Mouse (Mus musculus) erythroblast, embryonic 14.5 days (primary cell): ENCODE measurements around the gene Agps.

Experiments
- GATA1 ChIP-seq: IDR thresholded peaks from 2 replicates; pipeline ENCODE4 v1.6.1; 2012; ENCODE audit warnings: low read length, inconsistent platforms, mixed read lengths
- TAL1 ChIP-seq: IDR thresholded peaks from 3 replicates; pipeline ENCODE4 v1.6.1; 2012; ENCODE audit warnings: low read length, inconsistent platforms, mixed read lengths

DNA sequence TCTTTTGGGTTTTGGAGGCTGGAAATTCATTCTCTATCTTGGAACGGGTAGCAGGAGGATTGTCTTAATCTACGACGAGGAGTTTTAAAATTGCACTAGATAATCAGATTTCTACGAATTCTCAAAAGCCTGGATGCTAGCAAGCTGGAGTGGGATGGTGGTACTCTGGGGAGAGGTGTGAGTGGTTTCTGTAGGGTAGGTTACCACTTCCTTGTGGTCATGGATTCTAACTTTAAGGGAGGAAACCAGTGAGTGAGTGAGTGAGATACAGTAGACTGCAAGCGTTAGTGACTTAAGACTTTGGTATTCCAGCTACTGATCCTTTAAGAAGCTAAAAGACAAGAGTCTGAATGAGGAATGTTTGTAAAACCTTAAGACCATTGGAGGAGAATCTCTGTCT, 804 bp downstream of the Agps start:
- TF ChIP-seq GATA1 = no peak
- no peak for TF ChIP-seq TAL1
